Mouse (Mus musculus): Measurements from ENCODE around the gene Sp6.

DNA sequence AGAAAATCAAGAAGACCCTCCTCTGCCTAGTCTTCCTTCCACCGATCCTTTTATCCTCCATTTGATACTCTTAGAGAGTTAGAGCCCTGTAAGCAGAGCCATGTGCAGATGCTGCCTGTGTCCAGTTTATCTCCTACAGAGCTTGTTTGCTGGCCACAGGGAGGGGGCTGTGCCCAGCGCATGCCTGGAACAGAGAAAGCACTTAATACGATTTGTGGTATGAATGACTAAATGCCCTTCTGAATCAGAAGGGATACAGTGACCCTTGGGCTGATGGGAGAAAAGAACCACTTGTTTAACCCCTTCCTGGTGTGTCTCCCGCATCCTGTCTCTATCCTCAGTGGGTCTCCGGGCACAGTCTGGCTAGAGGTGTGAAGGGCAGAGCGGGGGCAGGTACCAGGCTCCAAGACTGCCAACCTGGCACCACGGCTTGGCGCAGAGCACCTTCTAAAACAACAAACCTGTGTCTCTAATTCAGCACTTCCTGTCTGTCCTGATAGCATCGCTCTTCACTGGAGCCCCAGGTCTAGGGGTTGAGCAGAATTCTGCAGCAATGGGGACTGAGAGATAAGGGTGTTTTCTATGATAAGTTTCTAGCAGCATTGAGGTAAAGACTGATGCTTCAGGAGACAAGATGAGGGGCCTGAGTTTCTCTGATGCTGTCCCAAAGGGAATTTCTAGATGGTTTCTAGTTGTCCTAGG lies 6.0 kb upstream of the Sp6 start:
- TF ChIP-seq POLR2A (IDR thresholded peaks at IDR 0.05; ENCODE audit: insufficient read depth, low read depth, low read length) (no peak), CTCF (IDR thresholded peaks at IDR 0.05) (no peak)

Measured in heart, adult 2 months (tissue).